Mouse (Mus musculus) left cerebral cortex, adult 18-20 months (tissue): ENCODE results near the gene Cyp4a12b. TPM values are rescaled to one million over a fixed set of nuclear protein-coding genes. Genes with fewer than 3 reads are reported as not detected.
A peak's percentile ranks its signal among the peaks of the same experiment; 100 is the strongest.
"Not testable (repeated sequence)": the region's sequence is repeated elsewhere in the genome, so short reads cannot be mapped to it uniquely, and the experiment has no call there.

Experiments used
- DNase-seq, 2 experiments: peaks; one replicate each; pipeline ENCODE4 v3.0.0; 2021 to 2022; ENCODE audit warnings: low spot score in 2 of 2, mixed read lengths in 1 of 2
- long read RNA-seq, 2 experiments: library from polyadenylated mRNA; stranded (forward); transcript quantifications; one replicate each; pipeline ENCODE4 v2.0.0; 2021
- total RNA-seq, 2 experiments: library from RNA; stranded (reverse); gene quantifications; 2 replicates each; pipeline ENCODE4 v1.2.3; 2021

The Cyp4a12b gene
- total RNA-seq, result under 1 TPM in 1 of 2 experiments, not detected in 1; 0.30 TPM
- long read RNA-seq, experiment 1, result 0 reads
- long read RNA-seq, experiment 2, partial matches to known transcripts, result 0 of 2 reads
- long read RNA-seq, experiment 2, other reads (novel, unspliced or antisense), result 0 of 2 reads

DNA sequence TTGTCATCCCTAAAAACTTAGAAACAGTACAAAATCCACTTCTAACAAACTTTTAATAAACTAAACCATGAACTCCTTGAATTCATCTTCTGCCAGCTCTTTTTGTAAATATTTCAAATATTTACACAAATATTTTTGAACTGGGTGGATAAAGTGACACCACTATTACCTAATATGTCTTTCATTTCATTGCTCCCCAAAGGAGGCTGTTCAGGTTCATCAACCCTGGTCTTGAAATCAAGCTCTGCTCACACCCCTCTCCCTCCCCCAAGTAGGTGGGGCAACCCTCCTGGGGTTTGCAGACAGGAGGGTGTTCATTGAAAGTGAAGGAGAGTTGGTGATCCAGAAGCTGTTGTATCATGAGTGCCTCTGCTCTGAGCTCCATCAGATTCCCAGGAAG is at the start of gene Cyp4a12b:
TSS of gene Cyp4a12b (plus strand) at position 301 of the 400 bp plus-strand sequence.
- not testable (repeated sequence) for DNase-seq

- not testable (repeated sequence) for DNase-seq
Measured at GRCm38 (mm10) chr4:115365624-115366023, 45.8 kb upstream of the Cyp4a12b start.

DNA sequence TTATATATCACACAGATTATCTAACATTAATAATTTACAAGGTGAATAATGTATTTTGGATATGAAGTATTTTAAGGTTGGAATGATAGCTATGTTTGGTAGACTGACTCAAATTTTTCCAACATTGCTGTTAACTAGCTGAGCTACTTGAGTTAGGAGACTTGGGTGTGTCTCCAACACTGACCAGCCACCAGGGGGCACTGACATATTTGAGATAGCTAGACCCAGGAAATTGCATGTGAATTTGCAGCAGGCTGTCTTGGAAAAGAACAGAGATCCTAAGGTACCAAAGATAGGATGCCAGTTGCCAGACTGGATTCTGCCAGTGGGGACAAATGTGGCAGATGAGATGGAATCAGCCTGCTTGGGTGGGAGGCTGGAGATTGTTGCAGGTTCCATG is 43.4 kb upstream of the Cyp4a12b start:
- DNase-seq, result peak; percentile 1 to 2

DNA sequence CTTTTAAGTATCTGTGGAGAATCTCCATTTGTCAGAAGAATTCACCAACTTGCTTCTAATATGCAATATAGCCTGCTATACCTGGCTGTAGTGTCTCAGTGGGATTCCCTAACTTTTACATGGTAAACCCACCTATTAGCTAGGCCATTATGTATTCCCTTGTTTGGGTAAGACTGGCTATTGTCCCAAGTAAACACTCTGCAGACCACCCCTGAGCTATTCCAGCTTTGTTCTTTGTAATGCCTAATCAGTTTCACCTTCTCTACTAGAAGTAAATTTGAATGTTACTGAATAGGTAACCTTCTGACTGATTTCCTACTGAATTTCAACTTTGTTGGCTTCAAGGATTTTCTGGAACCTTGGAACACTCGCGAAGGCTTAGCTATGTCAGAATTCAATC is 15.2 kb upstream of the Cyp4a12b start:
- not testable (repeated sequence) for DNase-seq

GRCm38 (mm10) chr4:115396950-115397349 is 14.5 kb upstream of the Cyp4a12b start:
- not testable (repeated sequence) for DNase-seq

DNA sequence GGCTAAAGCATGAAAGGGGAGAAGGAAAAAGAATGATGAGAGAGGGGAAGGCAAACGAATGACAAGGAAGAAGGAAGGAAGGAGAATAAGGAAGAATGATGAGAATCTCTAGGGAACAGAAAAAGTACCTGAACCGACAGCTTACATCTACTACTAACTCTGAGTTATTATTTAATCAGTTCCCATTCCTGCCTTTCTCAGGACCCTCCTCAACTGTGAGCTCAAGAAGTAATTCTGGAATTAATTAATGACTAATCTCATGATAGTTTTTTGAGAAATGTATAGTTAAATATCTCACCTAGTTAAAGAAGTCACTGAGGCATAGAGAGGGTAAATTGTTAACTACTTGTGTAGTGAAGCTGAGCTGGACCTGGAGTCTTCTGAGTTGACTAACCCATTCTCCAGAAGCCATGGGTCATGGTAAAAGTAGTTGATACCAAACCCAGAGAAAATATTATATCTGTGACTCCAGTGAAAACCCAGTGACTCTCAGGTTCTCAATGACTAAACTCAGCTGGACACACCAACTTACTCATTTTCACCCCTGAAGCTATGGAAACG is 39.2 kb downstream of the Cyp4a12b start:
- no peak for DNase-seq

DNA sequence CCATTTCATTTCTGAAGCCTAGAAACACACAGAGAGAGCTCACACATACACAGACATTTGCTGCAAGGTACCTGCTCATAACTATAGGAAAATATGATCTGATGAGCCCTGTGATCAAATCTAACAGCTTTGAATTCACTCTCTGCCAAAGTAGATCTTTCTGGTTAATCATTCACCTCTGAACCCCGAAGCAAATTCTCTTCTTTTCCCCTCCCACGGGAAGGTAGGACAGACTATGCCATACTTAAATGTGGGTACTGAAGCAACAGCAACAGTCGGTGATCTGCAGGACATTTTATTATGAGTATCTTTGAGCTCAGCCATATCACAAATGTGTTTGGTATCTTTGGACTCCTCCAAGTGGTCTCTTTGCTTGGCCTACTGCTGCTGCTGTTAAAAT is 40.9 kb downstream of the Cyp4a12b start, which contains the start of gene Cyp4a30b:
TSS of gene Cyp4a30b (plus strand) at position 301 of the 400 bp plus-strand sequence.
- DNase-seq, result no peak

DNA sequence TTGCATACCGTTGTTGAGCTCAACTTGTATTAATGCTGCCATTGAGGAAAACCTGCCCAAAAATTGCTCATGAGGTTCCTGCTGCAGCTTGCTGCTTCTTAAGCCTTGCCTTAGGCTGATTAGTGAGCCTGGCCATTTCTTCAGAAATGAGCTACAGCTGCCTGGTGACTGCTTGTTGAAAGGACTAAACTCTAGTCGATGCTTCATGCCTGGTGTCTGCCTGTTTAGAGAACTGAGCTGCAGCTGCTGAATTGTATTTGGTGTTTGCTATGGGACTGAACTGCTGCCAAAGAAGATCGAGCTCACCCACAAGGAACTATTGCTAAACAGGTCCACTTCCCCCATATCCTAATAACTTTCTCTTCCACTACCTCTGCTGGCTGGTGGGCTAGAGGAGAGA is 62.2 kb downstream of the Cyp4a12b start:
- not testable (repeated sequence) for DNase-seq

DNA sequence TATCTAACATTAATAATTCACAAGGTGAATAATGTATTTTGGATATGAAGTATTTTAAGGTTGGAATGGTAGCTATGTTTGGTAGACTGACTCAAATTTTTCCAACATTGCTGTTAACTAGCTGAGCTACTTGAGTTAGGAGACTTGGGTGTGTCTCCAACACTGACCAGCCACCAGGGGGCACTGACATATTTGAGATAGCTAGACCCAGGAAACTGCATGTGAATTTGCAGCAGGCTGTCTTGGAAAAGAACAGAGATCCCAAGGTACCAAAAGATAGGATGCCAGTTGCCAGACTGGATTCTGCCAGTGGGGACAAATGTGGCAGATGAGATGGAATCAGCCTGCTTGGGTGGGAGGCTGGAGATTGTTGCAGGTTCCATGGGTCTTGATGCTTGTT is 64.6 kb downstream of the Cyp4a12b start:
- peak; percentile 6 to 8 for DNase-seq

GRCm38 (mm10) chr4:115481006-115481652 is 69.7 kb downstream of the Cyp4a12b start:
- no peak for DNase-seq

Other genes with a start within 250 kb of the Cyp4a12b start
- gene Cyp4a29, start 169.5 kb upstream of the Cyp4a12b start, total RNA-seq, result not detected
- gene Cyp4a12a, start 112.6 kb upstream of the Cyp4a12b start, total RNA-seq, result not detected
- not detected for gene Cyp4a30b, start 41.0 kb downstream of the Cyp4a12b start, total RNA-seq
- not detected for gene Cyp4a14, start 84.5 kb downstream of the Cyp4a12b start, total RNA-seq
- gene Cyp4a10, start 106.6 kb downstream of the Cyp4a12b start, total RNA-seq, result not detected
- not detected for gene Cyp4a31, start 152.0 kb downstream of the Cyp4a12b start, total RNA-seq
- not detected for gene Cyp4a32, start 189.3 kb downstream of the Cyp4a12b start, total RNA-seq
- gene Cyp4b1, start 236.1 kb downstream of the Cyp4a12b start, total RNA-seq, result 1 to 10 TPM; 1.9 to 2.0 TPM